Mouse (Mus musculus) stomach, embryonic 15.5 days (tissue): ENCODE data around the gene Ggnbp2. TPM values are rescaled to one million over a fixed set of nuclear protein-coding genes. Genes with fewer than 3 reads are reported as not detected.
"Not testable (repeated sequence)": the region's sequence is repeated elsewhere in the genome, so short reads cannot be mapped to it uniquely, and the experiment has no call there.

Source experiments
- ATAC-seq: fragments of 200-750 bp; cut with Nextera tagmentation; 2 replicates; pipeline ENCODE4 v1.8.0; 2017; ENCODE audit warnings: low read depth, moderate number of reproducible peaks, moderate TSS enrichment; ENCODE audit not compliant: insufficient read depth, low FRiP score
- H3K27ac ChIP-seq: fragments of 300-500 bp; sonication (generic); 2 replicates; pipeline ENCODE4 v1.5.1; 2015; ENCODE audit warnings: mild to moderate bottlenecking, inconsistent platforms
- H3K27me3 ChIP-seq: fragments of 300-500 bp; sonication (generic); replicated peaks from 2 replicates; pipeline ENCODE4 v1.6.1; 2015; ENCODE audit warnings: inconsistent platforms
- H3K36me3 ChIP-seq: fragments of 300-500 bp; sonication (generic); 2 replicates; pipeline ENCODE4 v1.6.1; 2015; ENCODE audit warnings: inconsistent platforms
- H3K4me1 ChIP-seq: fragments of 300-500 bp; sonication (generic); 2 replicates; pipeline ENCODE4 v1.6.1; 2015; ENCODE audit warnings: inconsistent platforms
- H3K4me2 ChIP-seq: fragments of 300-500 bp; sonication (generic); 2 replicates; pipeline ENCODE4 v1.6.1; 2015; ENCODE audit warnings: mild to moderate bottlenecking, inconsistent platforms
- H3K4me3 ChIP-seq: fragments of 300-500 bp; sonication (generic); replicated peaks from 2 replicates; pipeline ENCODE4 v1.5.1; 2015; ENCODE audit warnings: inconsistent platforms
- H3K9ac ChIP-seq: fragments of 300-500 bp; sonication (generic); 2 replicates; pipeline ENCODE4 v1.6.1; 2015; ENCODE audit warnings: inconsistent platforms
- H3K9me3 ChIP-seq: fragments of 300-500 bp; sonication (generic); 2 replicates; pipeline ENCODE4 v1.6.1; 2016; ENCODE audit warnings: inconsistent platforms
- WGBS: fragments of 180-500 bp; shearing (Covaris S2); methylation state at CpG from one replicate; pipeline ENCODE4 v1.1.7; 2015; 5-methylcytosine and 5-hydroxymethylcytosine counted together
- polyA plus RNA-seq: library from polyadenylated mRNA; unstranded; fragments of >200 nt; fragmentation: Nextera tagmentation; extraction: Ambion mirVana; gene quantifications from 2 replicates; pipeline ENCODE4 v1.2.1, GENCODE M21; 2015

The Ggnbp2 gene
- polyA plus RNA-seq, 1 experiment from 2014 or later: 76.7 TPM

DNA sequence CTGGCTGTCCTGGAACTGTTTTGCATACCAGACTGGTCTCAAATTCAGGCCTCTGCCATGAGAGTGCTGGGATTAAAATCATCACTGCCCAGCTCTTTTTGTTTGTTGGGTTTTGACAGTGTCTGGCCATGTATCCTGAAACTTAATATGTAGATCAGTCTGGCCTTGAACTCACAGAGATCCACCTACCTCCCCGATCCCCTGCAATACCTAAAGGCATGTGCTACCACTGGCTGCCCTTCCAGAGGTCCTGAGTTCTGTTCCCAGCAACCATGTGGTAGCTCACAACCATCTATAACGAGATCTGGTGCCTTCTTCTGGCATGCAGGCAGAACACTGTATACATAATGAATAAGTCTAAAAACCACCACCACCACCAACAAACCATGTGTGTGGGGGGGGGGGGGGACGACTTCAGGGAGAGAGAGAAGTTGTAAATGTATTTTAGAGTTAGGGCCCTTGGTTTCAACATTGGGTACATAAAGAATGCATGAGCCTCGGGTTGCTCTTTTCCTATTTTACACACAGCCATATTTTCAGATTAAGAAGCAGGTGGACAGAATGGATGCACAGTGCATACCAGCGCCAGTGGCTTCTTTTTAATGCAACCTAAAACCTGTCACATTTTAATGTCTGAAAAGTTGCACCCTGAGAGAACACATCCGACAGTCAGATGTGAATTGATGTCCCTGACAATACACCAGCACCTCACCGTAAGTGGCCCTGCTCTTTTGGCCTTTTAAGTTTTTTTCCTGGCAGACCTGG, 8.6 kb upstream of the Ggnbp2 start:
- ATAC-seq: no peak
- Histone ChIP-seq H3K9me3 (no peaks in the 10 kb centered on the region), H3K27ac (peak overlapping the region; percentile 95), H3K36me3 (peaks cover 5% of the 10 kb centered on the region; the same call in 1 of the 2 replicates), H3K4me3 (peak overlapping the region; percentile 88), H3K27me3 (no peaks in the 10 kb centered on the region), H3K4me1 (peaks cover 15% of the 10 kb centered on the region), H3K9ac (peak overlapping the region; percentile 63), H3K4me2 (peak overlapping the region; percentile 93)
- WGBS: 21% methylated on average over 7 of the region's 7 CpGs

DNA sequence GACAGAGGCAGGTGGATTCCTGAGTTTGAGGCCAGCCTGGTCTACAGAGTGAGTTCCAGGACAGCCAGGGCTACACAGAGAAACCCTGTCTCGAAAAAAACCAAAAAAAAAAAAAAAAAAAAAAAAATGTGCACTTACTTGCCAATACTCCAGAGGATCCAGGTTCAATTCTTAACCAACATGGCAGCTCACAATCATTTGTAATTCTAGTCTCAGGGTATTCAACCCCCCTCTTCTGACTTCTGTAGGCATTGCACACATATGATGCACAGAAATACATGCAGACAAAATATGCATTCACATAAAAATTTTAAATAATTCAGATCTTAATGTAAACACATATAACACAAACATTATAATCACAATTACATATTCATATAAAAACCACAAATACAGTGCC, 5.4 kb upstream of the Ggnbp2 start:
- H3K9me3 ChIP-seq, H3K4me2 ChIP-seq, H3K4me3 ChIP-seq, H3K27me3 ChIP-seq, ATAC-seq, H3K9ac ChIP-seq, H3K27ac ChIP-seq, H3K36me3 ChIP-seq: not testable (repeated sequence)
- WGBS: 60% methylated on average over 1 of the region's 1 CpGs
- H3K4me1 ChIP-seq: peaks cover 11% of the 10 kb centered on the region

DNA sequence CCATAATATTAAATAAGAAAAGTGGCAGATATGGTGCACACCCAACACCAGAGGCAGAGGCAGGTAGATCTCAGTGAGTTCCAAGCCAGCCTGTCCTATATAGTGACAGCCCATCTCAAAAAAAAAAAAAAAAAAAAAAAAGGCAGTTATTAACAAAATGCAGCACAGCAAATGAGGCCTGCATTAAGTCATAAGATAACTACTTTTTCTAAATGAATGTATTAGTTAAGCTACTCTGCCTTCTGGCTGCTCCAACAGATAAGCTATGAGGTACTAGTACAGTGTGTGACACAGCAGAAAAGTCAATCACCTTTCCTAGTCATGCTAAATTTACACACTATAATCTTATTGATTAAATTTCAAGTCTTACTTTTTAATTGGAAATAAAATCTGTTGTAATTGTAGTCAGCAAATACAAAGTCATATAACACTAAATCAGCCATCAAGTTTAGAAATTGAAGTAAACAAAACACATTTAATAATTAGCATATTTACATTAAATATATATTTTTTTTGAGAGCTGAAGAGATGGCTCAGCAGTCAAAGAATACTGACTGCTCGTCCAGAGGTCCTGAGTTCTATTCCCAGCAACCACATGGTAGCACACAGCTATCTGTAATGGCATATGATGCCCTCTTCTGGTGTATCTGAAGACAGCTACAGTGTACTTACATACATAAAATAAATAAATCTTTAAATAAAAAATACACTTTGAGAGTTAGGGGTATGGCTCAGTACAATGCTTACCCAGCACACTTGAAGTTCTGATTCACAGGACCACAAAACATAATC, 2.6 kb upstream of the Ggnbp2 start:
- no peaks in the 10 kb centered on the region for H3K4me1 ChIP-seq
- ATAC-seq: no peak
- H3K4me3 ChIP-seq: no peak overlapping the region
- H3K9ac ChIP-seq: no peak overlapping the region
- H3K9me3 ChIP-seq: no peaks in the 10 kb centered on the region
- H3K27me3 ChIP-seq: no peaks in the 10 kb centered on the region
- 67% methylated on average over 1 of the region's 1 CpGs for WGBS
- H3K27ac ChIP-seq: no peak overlapping the region
- no peak overlapping the region for H3K4me2 ChIP-seq
- H3K36me3 ChIP-seq: no peaks in the 10 kb centered on the region

DNA sequence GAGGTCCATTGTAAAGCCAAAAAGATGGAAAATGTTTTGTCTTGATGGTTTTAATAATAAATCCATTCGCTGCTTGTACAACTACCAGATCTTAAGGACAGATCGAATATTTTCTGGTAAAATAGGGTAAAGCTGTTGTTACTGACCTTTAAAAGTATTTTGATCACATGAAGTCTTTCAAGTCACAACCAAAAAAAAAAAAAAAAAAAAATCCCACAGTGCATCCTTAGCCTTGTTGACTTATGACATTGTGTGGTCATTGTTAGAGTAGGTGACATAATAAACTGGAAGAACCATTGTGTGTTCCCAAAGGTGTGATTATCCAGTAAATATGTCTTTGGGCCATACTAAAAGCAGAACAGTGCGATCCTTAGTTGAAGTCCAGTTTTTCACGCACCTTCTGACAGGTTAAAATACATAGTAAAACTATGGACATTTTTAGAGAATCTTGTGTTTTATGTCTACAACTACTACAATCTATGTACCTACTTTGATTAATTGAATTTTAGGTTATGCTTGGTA, 992 bp upstream of the Ggnbp2 start:
- 64% methylated on average over 4 of the region's 4 CpGs for WGBS
- Histone ChIP-seq H3K4me1 (peaks cover 3% of the 10 kb centered on the region; the same call in 1 of the 2 replicates), H3K4me2 (peak overlapping the region; percentile 65), H3K4me3 (peak overlapping the region; percentile 94), H3K27ac (peak overlapping the region; percentile 99), H3K9ac (peak overlapping the region; percentile 90; the same call in 1 of the 2 replicates), H3K27me3 (no peaks in the 10 kb centered on the region), H3K9me3 (no peaks in the 10 kb centered on the region), H3K36me3 (no peaks in the 10 kb centered on the region)
- no peak for ATAC-seq

DNA sequence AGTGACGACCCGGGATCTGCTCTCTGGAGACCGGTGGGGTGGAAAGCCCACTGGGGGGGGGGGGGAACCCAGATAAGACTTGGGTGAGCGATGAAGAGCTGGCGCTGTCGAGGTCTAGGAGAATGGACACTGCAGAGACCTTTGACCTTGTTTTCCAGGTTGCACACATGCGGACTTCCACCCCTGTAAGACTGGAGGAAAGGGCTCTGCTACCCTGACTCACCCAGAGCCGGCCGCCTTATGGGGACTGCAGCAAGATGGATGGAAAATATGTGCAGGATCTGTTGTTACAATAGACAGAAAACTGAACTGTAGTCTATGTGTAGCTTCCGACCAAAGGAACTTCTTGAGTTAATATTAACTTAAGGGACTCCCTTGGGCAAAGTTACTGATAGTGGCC, 429 bp upstream of the Ggnbp2 start:
- ATAC-seq: peak; percentile 54
- Histone ChIP-seq H3K4me3 (peak overlapping the region; percentile 94), H3K27ac (peak overlapping the region; percentile 99), H3K4me1 (peaks cover 3% of the 10 kb centered on the region; the same call in 1 of the 2 replicates), H3K36me3 (no peaks in the 10 kb centered on the region), H3K27me3 (no peaks in the 10 kb centered on the region), H3K9me3 (no peaks in the 10 kb centered on the region), H3K4me2 (peak overlapping the region; percentile 65), H3K9ac (peak overlapping the region; percentile 90)
- WGBS: 0% methylated on average over 10 of the region's 10 CpGs

DNA sequence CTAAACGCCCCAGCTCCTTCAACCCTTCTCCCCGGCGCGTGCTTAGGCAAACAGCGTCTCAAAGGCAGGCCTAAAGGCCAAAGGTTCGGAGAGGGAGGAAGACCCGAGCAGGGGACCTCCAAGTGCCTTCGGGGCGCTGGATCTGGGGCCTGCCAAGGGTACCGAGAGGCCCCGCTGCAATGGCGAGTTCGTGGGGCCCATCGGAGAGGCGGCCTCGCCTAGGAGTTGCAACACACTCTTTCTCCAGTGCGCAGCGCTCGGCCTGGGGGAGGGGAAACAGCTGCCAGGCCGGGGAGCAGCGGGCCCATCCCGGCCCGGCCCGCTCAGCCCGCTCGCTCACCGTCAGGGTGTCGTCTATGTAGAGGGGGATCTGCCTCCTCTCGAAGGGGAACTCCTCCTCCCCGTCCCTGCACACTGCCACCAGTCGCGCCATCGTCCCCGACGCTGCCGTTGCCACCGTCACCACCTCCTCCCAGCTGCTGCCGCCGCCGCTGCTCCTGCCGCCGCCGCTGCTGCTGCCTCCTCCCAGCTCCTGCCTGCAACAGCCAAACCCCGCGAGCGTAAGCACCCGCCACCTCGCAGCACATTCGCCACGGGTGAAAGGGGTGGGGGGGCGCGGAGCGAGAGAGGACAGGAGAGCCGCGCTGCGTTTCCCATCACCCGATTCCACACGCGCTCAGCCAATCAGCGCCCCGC, 932 bp downstream of the Ggnbp2 start:
- Histone ChIP-seq H3K4me2 (peak overlapping the region; percentile 73), H3K4me3 (peak overlapping the region; percentile 94), H3K36me3 (no peaks in the 10 kb centered on the region), H3K4me1 (peaks cover 3% of the 10 kb centered on the region; the same call in 1 of the 2 replicates), H3K27ac (peak overlapping the region; percentile 98), H3K9me3 (no peaks in the 10 kb centered on the region), H3K9ac (peak overlapping the region; percentile 94), H3K27me3 (no peaks in the 10 kb centered on the region)
- WGBS: 1% methylated on average over 57 of the region's 61 CpGs
- peak; percentile 80 for ATAC-seq

DNA sequence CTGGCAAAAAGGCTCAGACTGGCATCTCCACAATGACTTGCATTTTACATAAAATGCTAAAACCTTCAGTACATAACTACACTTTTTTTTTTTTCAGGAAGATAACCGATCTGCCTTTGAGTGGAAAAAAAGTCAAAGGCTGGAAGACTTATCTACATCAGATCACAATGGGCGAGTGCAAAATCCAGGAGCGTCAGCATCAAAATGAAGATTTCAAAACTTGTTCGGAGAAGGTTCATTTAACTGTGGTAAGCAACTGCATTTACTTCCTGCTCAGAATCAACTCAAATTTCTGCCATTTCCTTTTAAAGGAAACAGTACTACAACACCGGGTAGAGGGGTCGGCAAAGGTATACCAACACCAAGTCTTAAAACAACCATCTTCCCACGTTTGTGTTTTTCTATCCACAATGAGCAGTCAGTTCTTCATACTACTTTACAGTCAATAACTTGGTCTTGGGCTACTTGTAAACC, 1.8 kb downstream of the Ggnbp2 start:
- Histone ChIP-seq H3K27ac (peak overlapping the region; percentile 98), H3K9me3 (no peaks in the 10 kb centered on the region), H3K4me2 (peak overlapping the region; percentile 73), H3K4me1 (peaks cover 3% of the 10 kb centered on the region; the same call in 1 of the 2 replicates), H3K27me3 (no peaks in the 10 kb centered on the region), H3K36me3 (no peaks in the 10 kb centered on the region), H3K9ac (peak overlapping the region; percentile 94; the same call in 1 of the 2 replicates), H3K4me3 (peak overlapping the region; percentile 94)
- 9% methylated on average over 7 of the region's 7 CpGs for WGBS
- no peak for ATAC-seq

DNA sequence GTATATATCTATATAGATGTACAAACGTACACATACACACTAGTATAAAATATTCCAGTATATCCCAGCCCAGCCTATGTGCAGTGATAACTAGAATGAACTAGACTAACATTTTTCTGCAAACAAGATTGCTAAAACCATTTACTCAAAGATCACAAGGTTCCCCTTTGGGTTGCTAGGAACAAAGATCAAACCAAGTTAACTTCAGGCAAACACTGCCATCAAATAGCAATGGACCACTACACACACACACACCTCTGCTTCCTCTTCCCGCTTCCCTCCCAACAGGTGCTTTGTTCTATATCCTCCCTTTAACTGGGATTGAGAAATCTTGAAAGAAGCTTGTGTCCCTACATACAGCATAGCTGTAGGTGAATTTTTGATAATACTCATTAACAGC, 3.0 kb downstream of the Ggnbp2 start:
- H3K4me3 ChIP-seq: no peak overlapping the region
- H3K4me1 ChIP-seq: peaks cover 3% of the 10 kb centered on the region; the same call in 1 of the 2 replicates
- ATAC-seq: no peak
- H3K27me3 ChIP-seq: no peaks in the 10 kb centered on the region
- H3K27ac ChIP-seq: no peak overlapping the region
- no peak overlapping the region for H3K9ac ChIP-seq
- H3K9me3 ChIP-seq: no peaks in the 10 kb centered on the region
- WGBS: 76% methylated on average over 2 of the region's 2 CpGs
- no peaks in the 10 kb centered on the region for H3K36me3 ChIP-seq
- peak overlapping the region; percentile 30; the same call in 1 of the 2 replicates for H3K4me2 ChIP-seq

DNA sequence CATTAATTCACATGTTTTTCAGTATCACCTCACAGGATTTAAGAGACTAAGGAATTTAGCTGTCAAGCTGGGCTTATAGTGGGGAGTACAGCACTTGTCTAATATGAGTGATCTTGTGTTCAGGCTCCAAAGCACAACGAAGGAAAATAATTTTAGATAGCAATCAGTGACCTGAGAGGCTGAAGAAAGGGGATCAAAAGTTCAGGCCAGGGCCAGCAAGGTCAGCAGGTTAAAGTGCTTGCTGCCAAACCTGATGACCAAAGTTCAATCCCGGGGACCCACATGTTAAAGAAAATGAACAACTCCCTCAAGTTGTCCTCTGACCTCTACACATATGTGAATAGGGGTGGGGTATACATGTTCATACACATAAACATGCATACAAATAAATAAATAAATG, 5.3 kb downstream of the Ggnbp2 start:
- Histone ChIP-seq H3K4me2 (no peak overlapping the region), H3K9ac (no peak overlapping the region), H3K4me1 (peaks cover 3% of the 10 kb centered on the region; the same call in 1 of the 2 replicates), H3K4me3 (no peak overlapping the region), H3K27me3 (no peaks in the 10 kb centered on the region), H3K36me3 (peaks cover 4% of the 10 kb centered on the region; the same call in 1 of the 2 replicates), H3K9me3 (no peaks in the 10 kb centered on the region), H3K27ac (no peak overlapping the region)
- WGBS: 42% methylated on average over 2 of the region's 2 CpGs
- ATAC-seq: no peak

DNA sequence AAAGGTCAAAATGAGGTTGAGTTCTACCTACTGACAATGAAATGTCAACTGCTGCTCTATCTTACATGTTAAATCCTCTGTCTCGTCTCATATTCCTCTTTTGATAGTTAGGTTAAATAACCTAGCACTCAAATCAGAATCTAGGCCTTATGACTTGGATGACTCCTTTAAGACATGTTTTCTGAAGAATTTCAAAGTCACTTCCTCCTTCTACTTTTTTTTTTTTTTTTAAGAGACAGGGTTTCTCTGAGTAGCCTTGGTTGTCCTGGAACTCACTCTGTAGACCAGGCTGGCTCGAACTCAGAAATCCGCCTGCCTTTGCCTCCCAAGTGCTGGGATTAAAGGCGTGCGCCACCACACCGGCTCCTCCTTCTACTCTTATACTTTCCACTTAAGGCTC, 15.3 kb downstream of the Ggnbp2 start:
- ATAC-seq: no peak
- no peak overlapping the region for H3K4me3 ChIP-seq

DNA sequence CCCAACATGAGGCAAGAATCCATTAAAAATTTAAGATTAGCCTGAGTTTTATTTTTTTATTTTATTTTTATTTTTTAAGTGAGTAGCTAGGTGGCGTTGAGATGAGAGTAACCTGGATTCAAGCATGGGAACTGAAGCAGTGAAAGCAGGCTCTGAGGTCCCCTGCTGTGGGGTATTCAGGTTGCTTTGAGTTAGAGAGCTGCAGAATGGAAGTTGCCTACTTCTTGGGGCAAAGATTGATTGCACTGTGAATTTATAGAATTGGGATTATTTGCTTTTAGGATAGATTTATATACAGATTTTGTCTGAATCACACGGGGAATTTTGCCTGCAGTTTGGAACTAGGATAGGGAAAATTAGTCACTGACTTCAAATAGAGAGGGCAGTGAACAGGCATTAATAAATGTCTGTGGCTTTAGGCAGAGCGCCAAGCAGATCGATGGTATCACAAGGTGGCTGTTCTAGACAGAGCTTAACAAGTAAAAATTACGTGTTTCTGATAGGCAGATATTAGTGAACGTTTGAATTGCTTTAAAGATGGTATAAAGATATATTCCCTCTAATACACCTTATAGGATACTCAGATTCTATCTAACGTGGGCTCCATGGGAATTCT, 23.0 kb downstream of the Ggnbp2 start:
- Histone ChIP-seq H3K27me3 (no peaks in the 10 kb centered on the region), H3K9me3 (no peaks in the 10 kb centered on the region), H3K4me1 (no peaks in the 10 kb centered on the region), H3K27ac (no peak overlapping the region), H3K4me2 (no peak overlapping the region), H3K36me3 (peaks cover 28% of the 10 kb centered on the region), H3K9ac (no peak overlapping the region), H3K4me3 (no peak overlapping the region)
- ATAC-seq: no peak
- WGBS: 89% methylated on average over 7 of the region's 7 CpGs

More for the DNA sequence above, 15.3 kb downstream of the Ggnbp2 start:
- Histone ChIP-seq H3K9me3 (no peaks in the 10 kb centered on the region), H3K27ac (no peak overlapping the region), H3K36me3 (peaks cover 17% of the 10 kb centered on the region; the same call in 1 of the 2 replicates), H3K9ac (no peak overlapping the region), H3K4me2 (no peak overlapping the region), H3K4me1 (no peaks in the 10 kb centered on the region), H3K27me3 (no peaks in the 10 kb centered on the region)
- 95% methylated on average over 6 of the region's 6 CpGs for WGBS
